Mouse (Mus musculus) embryonic facial prominence, embryonic 15.5 days (tissue): ENCODE data around the gene Umad1. TPM values are rescaled to one million over a fixed set of nuclear protein-coding genes. Genes with fewer than 3 reads are reported as not detected.

Experiments
- ATAC-seq: fragments of 200-750 bp; cut with Nextera tagmentation; 2 replicates; pipeline ENCODE4 v1.8.0; 2017; ENCODE audit warnings: low read depth, moderate TSS enrichment; ENCODE audit not compliant: insufficient number of reproducible peaks, low FRiP score, low TSS enrichment
- H3K27ac ChIP-seq: fragments of 300-500 bp; sonication (generic); replicated peaks from 2 replicates; pipeline ENCODE4 v1.5.1; 2015; ENCODE audit warnings: mild to moderate bottlenecking, inconsistent platforms
- H3K27me3 ChIP-seq: fragments of 300-500 bp; sonication (generic); 2 replicates; pipeline ENCODE4 v1.6.1; 2015; ENCODE audit warnings: inconsistent platforms
- H3K36me3 ChIP-seq: fragments of 300-500 bp; sonication (generic); 2 replicates; pipeline ENCODE4 v1.6.1; 2015; ENCODE audit warnings: mild to moderate bottlenecking, inconsistent platforms
- H3K4me1 ChIP-seq: fragments of 300-500 bp; sonication (generic); 2 replicates; pipeline ENCODE4 v1.6.1; 2015; ENCODE audit warnings: inconsistent platforms
- H3K4me2 ChIP-seq: fragments of 300-500 bp; sonication (generic); replicated peaks from 2 replicates; pipeline ENCODE4 v1.6.1; 2015; ENCODE audit warnings: mild to moderate bottlenecking, inconsistent platforms
- H3K4me3 ChIP-seq: fragments of 300-500 bp; sonication (generic); replicated peaks from 2 replicates; pipeline ENCODE4 v1.5.1; 2015; ENCODE audit warnings: mild to moderate bottlenecking, inconsistent platforms
- H3K9ac ChIP-seq: fragments of 300-500 bp; sonication (generic); 2 replicates; pipeline ENCODE4 v1.6.1; 2015; ENCODE audit warnings: inconsistent platforms
- H3K9me3 ChIP-seq: fragments of 300-500 bp; sonication (generic); replicated peaks from 2 replicates; pipeline ENCODE4 v1.6.1; 2016; ENCODE audit warnings: inconsistent platforms
- WGBS: fragments of 180-500 bp; shearing (Covaris S2); methylation state at CpG from one replicate; pipeline ENCODE4 v1.1.7; 2015; 5-methylcytosine and 5-hydroxymethylcytosine counted together
- polyA plus RNA-seq: library from polyadenylated mRNA; unstranded; fragments of >200 nt; fragmentation: Nextera tagmentation; extraction: Ambion mirVana; gene quantifications from 2 replicates; pipeline ENCODE4 v1.2.1, GENCODE M21; 2015

Gene Umad1
- polyA plus RNA-seq, 1 experiment from 2014 or later = 18.2 TPM

GRCm38 (mm10) chr6:8397252-8397651 lies 138.2 kb downstream of the Umad1 start:
- Histone ChIP-seq H3K4me3 (no peak overlapping the region), H3K36me3 (no peaks in the 10 kb centered on the region; the same call in 1 of the 2 replicates), H3K4me2 (no peak overlapping the region), H3K27ac (no peak overlapping the region), H3K27me3 (no peaks in the 10 kb centered on the region), H3K9ac (no peak overlapping the region), H3K9me3 (no peaks in the 10 kb centered on the region), H3K4me1 (no peaks in the 10 kb centered on the region)
- ATAC-seq = no peak
- 82% methylated on average over 7 of the region's 7 CpGs for WGBS

- ATAC-seq = no peak
- H3K9me3 ChIP-seq = no peaks in the 10 kb centered on the region
- H3K9ac ChIP-seq = no peak overlapping the region
- H3K4me2 ChIP-seq = no peak overlapping the region
- H3K36me3 ChIP-seq = no peaks in the 10 kb centered on the region; the same call in 1 of the 2 replicates
- H3K27me3 ChIP-seq = no peaks in the 10 kb centered on the region
- 83% methylated on average over 1 of the region's 1 CpGs for WGBS
- H3K4me3 ChIP-seq = no peak overlapping the region
- H3K27ac ChIP-seq = no peak overlapping the region
- no peaks in the 10 kb centered on the region for H3K4me1 ChIP-seq
Measured at GRCm38 (mm10) chr6:8399710-8400109, 140.6 kb downstream of the Umad1 start.

GRCm38 (mm10) chr6:8403127-8403526 lies 144.0 kb downstream of the Umad1 start:
- Histone ChIP-seq H3K36me3 (no peaks in the 10 kb centered on the region; the same call in 1 of the 2 replicates), H3K4me1 (no peaks in the 10 kb centered on the region), H3K4me2 (no peak overlapping the region), H3K27me3 (no peaks in the 10 kb centered on the region), H3K4me3 (no peak overlapping the region), H3K27ac (no peak overlapping the region), H3K9me3 (no peaks in the 10 kb centered on the region), H3K9ac (no peak overlapping the region)
- 82% methylated on average over 5 of the region's 5 CpGs for WGBS
- no peak for ATAC-seq

DNA sequence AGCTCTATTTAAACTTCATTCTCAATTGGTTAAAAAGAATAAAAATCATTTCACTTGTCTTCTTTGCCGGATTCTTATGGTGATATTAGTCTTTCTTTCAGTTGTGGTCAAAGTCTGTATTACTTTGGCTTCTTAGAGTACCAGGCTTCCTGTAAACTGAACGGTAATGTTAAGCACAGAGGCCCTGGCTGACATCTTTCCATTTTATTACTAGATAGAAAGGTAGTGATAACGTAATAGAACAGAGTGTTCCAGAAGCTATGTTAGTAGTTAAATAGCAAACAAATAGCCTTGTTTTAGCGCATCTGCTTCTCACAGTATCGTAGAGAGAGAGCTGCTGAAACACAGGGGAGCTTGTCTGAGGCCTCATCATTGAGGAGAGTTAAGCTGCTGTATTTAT lies 146.8 kb downstream of the Umad1 start:
- no peaks in the 10 kb centered on the region for H3K9me3 ChIP-seq
- no peak for ATAC-seq
- no peak overlapping the region for H3K4me3 ChIP-seq
- H3K9ac ChIP-seq = no peak overlapping the region
- no peaks in the 10 kb centered on the region; the same call in 1 of the 2 replicates for H3K36me3 ChIP-seq
- H3K27me3 ChIP-seq = no peaks in the 10 kb centered on the region
- no peak overlapping the region for H3K27ac ChIP-seq
- no peak overlapping the region for H3K4me2 ChIP-seq
- H3K4me1 ChIP-seq = no peaks in the 10 kb centered on the region
- WGBS = 89% methylated on average over 5 of the region's 5 CpGs

GRCm38 (mm10) chr6:8408332-8408731 lies 149.2 kb downstream of the Umad1 start:
- Histone ChIP-seq H3K27ac (no peak overlapping the region), H3K4me3 (no peak overlapping the region), H3K9me3 (no peaks in the 10 kb centered on the region), H3K4me1 (no peaks in the 10 kb centered on the region), H3K9ac (no peak overlapping the region), H3K27me3 (no peaks in the 10 kb centered on the region), H3K4me2 (no peak overlapping the region), H3K36me3 (no peaks in the 10 kb centered on the region)
- WGBS = 86% methylated on average over 2 of the region's 2 CpGs
- ATAC-seq = no peak

GRCm38 (mm10) chr6:8409865-8410264 lies 150.8 kb downstream of the Umad1 start:
- Histone ChIP-seq H3K4me2 (no peak overlapping the region), H3K9me3 (no peaks in the 10 kb centered on the region), H3K4me3 (no peak overlapping the region), H3K36me3 (no peaks in the 10 kb centered on the region), H3K9ac (no peak overlapping the region), H3K27me3 (no peaks in the 10 kb centered on the region), H3K27ac (no peak overlapping the region), H3K4me1 (no peaks in the 10 kb centered on the region)
- ATAC-seq = no peak
- WGBS = 85% methylated on average over 4 of the region's 4 CpGs

GRCm38 (mm10) chr6:8412845-8413598 lies 153.9 kb downstream of the Umad1 start:
- WGBS = 64% methylated on average over 10 of the region's 10 CpGs
- no peaks in the 10 kb centered on the region for H3K9me3 ChIP-seq

DNA sequence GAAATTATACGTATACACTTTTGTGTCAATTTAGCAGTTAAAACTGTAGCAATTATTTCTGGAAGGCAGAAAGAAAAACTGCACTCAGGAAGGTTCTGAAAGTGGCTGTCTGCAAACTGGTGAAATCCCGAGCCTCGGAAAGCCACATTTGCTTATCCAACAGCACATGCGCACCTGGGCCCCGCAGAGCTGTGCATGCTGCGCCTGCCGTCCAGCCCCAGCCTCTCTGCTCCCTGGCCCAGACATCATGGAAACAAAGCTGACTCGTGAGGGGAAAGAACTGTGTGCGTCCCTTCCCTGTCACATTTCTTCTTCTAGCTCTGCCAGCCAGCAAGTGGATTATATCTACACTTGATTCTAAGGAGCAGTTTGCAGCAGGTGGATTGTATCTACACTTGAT lies 154.9 kb downstream of the Umad1 start:
- H3K9ac ChIP-seq = no peak overlapping the region
- H3K9me3 ChIP-seq = no peaks in the 10 kb centered on the region
- H3K4me2 ChIP-seq = no peak overlapping the region
- no peak overlapping the region for H3K4me3 ChIP-seq
- 58% methylated on average over 9 of the region's 9 CpGs for WGBS
- H3K27me3 ChIP-seq = no peaks in the 10 kb centered on the region
- H3K27ac ChIP-seq = no peak overlapping the region
- no peaks in the 10 kb centered on the region for H3K36me3 ChIP-seq
- no peaks in the 10 kb centered on the region for H3K4me1 ChIP-seq
- ATAC-seq = no peak

More at GRCm38 (mm10) chr6:8412845-8413598, 153.9 kb downstream of the Umad1 start:
- Histone ChIP-seq H3K27ac (no peak overlapping the region), H3K9ac (no peak overlapping the region), H3K36me3 (no peaks in the 10 kb centered on the region), H3K4me1 (no peaks in the 10 kb centered on the region), H3K4me2 (no peak overlapping the region), H3K4me3 (no peak overlapping the region), H3K27me3 (no peaks in the 10 kb centered on the region)
- ATAC-seq = no peak

- Histone ChIP-seq H3K36me3 (no peaks in the 10 kb centered on the region), H3K9me3 (no peaks in the 10 kb centered on the region), H3K27ac (no peak overlapping the region), H3K4me2 (no peak overlapping the region), H3K4me3 (no peak overlapping the region), H3K4me1 (no peaks in the 10 kb centered on the region), H3K9ac (no peak overlapping the region), H3K27me3 (no peaks in the 10 kb centered on the region)
- ATAC-seq = no peak
- WGBS = 85% methylated on average over 5 of the region's 5 CpGs
Measured at GRCm38 (mm10) chr6:8415823-8416222, 156.7 kb downstream of the Umad1 start.

GRCm38 (mm10) chr6:8416802-8417569 lies 157.9 kb downstream of the Umad1 start:
- Histone ChIP-seq H3K4me3 (no peak overlapping the region), H3K9ac (no peak overlapping the region), H3K27me3 (no peaks in the 10 kb centered on the region), H3K4me1 (no peaks in the 10 kb centered on the region), H3K27ac (no peak overlapping the region), H3K4me2 (no peak overlapping the region), H3K9me3 (no peaks in the 10 kb centered on the region), H3K36me3 (no peaks in the 10 kb centered on the region)
- ATAC-seq = peak; percentile 51; the same call in 1 of the 2 replicates
- WGBS = 65% methylated on average over 8 of the region's 8 CpGs

GRCm38 (mm10) chr6:8419485-8420186 lies 160.5 kb downstream of the Umad1 start:
- no peaks in the 10 kb centered on the region for H3K27me3 ChIP-seq
- 55% methylated on average over 4 of the region's 4 CpGs for WGBS
- no peak overlapping the region for H3K4me2 ChIP-seq
- no peaks in the 10 kb centered on the region for H3K9me3 ChIP-seq
- H3K4me3 ChIP-seq = no peak overlapping the region
- no peaks in the 10 kb centered on the region for H3K36me3 ChIP-seq
- no peak for ATAC-seq
- no peak overlapping the region for H3K27ac ChIP-seq
- no peak overlapping the region for H3K9ac ChIP-seq
- H3K4me1 ChIP-seq = no peaks in the 10 kb centered on the region
